8 mouse cellular contexts compared by ENCODE assay signal in genomic region chr11:104441475-104442332, GRCm38 (mm10). TPM values are rescaled to one million over a fixed set of nuclear protein-coding genes. Genes with fewer than 3 reads are reported as not detected.
A peak's percentile ranks its signal among the peaks of the same experiment; 100 is the strongest.
DNase-seq lines count a peak whose midpoint lies in the region; ATAC-seq and TF ChIP-seq lines count a peak whose summit lies in the region.

No protein-coding gene starts in this region.

- peak overlapping the region; percentile 98 for H3K9ac ChIP-seq in lung, embryonic 16.5 days (ENCODE audit: low read length)

- DNase-seq in G1E (ENCODE audit: low spot score), result peak; percentile 66
- peak; percentile 81 for DNase-seq in cerebellum, adult 9-10 months
- peak; percentile 82 for DNase-seq in hindbrain, embryonic 10.5 days (ENCODE audit: low spot score)
- DNase-seq in layer of hippocampus, adult 9-11 months, result peak; percentile 76
- peak; percentile 60 for DNase-seq in ovary, postnatal 10 days (ENCODE audit: low spot score)
- DNase-seq in thymus, postnatal 0 days (ENCODE audit: low spot score), result peak; percentile 64

- WGBS in hindbrain, embryonic 10.5 days, result under 1% methylated on average over 82 of the region's 92 CpGs
- WGBS in lung, embryonic 16.5 days, result under 1% methylated on average over 47 of the region's 92 CpGs

- TF ChIP-seq CTCF in G1E (IDR thresholded peaks at IDR 0.05; ENCODE audit: low read depth, low read length), result no peak

- H3K4me3 ChIP-seq in G1E (ENCODE audit: low read depth, low read length), result peak overlapping the region; percentile 95
- peak overlapping the region; percentile 88 for H3K4me3 ChIP-seq in hindbrain, embryonic 10.5 days
- H3K4me3 ChIP-seq in lung, embryonic 16.5 days (ENCODE audit: low read length), result peak overlapping the region; percentile 90

- H3K4me2 ChIP-seq in lung, embryonic 16.5 days (ENCODE audit: low read depth, low read length), result peak overlapping the region; percentile 62

- peaks cover 34% of the 10 kb centered on the region for H3K4me1 ChIP-seq in G1E (ENCODE audit: insufficient read depth, low read depth, low read length)
- H3K4me1 ChIP-seq in hindbrain, embryonic 10.5 days (replicated peaks), result peaks cover 34% of the 10 kb centered on the region
- H3K4me1 ChIP-seq in lung, embryonic 16.5 days (replicated peaks; ENCODE audit: control insufficient read depth, insufficient read depth, low read length), result peaks cover 7% of the 10 kb centered on the region; the same call in 1 of the 2 replicates

- H3K27me3 ChIP-seq in G1E (ENCODE audit: insufficient read depth, low read length), result no peaks in the 10 kb centered on the region
- H3K27me3 ChIP-seq in hindbrain, embryonic 10.5 days (ENCODE audit: insufficient read depth, poor library complexity, severe bottlenecking), result no peaks in the 10 kb centered on the region
- no peaks in the 10 kb centered on the region for H3K27me3 ChIP-seq in lung, embryonic 16.5 days (ENCODE audit: control insufficient read depth, insufficient read depth, low read depth, low read length)

- peaks cover 10% of the 10 kb centered on the region for H3K36me3 ChIP-seq in G1E (replicated peaks)
- H3K36me3 ChIP-seq in hindbrain, embryonic 10.5 days, result peaks cover under 1% of the 10 kb centered on the region; the same call in 1 of the 2 replicates
- H3K36me3 ChIP-seq in lung, embryonic 16.5 days (ENCODE audit: control insufficient read depth, insufficient read depth, low read length), result no peaks in the 10 kb centered on the region

- H3K9me3 ChIP-seq in G1E (replicated peaks), result no peaks in the 10 kb centered on the region
- no peaks in the 10 kb centered on the region for H3K9me3 ChIP-seq in hindbrain, embryonic 10.5 days
- H3K9me3 ChIP-seq in lung, embryonic 16.5 days (ENCODE audit: control insufficient read depth, low read length), result no peaks in the 10 kb centered on the region

- H3K27ac ChIP-seq in hindbrain, embryonic 10.5 days, result peak overlapping the region; percentile 100
- peak overlapping the region; percentile 100 for H3K27ac ChIP-seq in lung, embryonic 16.5 days (ENCODE audit: low read length)

- 0 out of 2 replicates have a peak, but pooled peaks have one; percentile 61 for ATAC-seq in G1E (ENCODE audit: extremely low read depth, insufficient number of reproducible peaks, low FRiP score, poor library complexity, severe bottlenecking)
- ATAC-seq in frontal cortex, adult (ENCODE audit: low TSS enrichment), result peak; percentile 28; the same call in 1 of the 2 replicates
- ATAC-seq in lung, embryonic 16.5 days (ENCODE audit: low read depth), result peak; percentile 73

RNA-seq across cellular contexts. Expression of gene Kansl1, which starts 27.0 kb away (rescaled TPM):
- total RNA-seq in G1E (2014; fragmentation: Nextera tagmentation) (95.3 and 100 TPM in 2 replicates), G1E (2017) (31.0 and 31.7 TPM in 2 replicates)
- polyA plus RNA-seq in G1E (2012), result 143 and 170 TPM in 2 replicates
- 28.9 TPM in 2 replicates for polyA plus RNA-seq in hindbrain, embryonic 10.5 days (2016; fragmentation: Nextera tagmentation; extraction: Ambion mirVana)
- 21.6 and 21.9 TPM in 2 replicates for polyA plus RNA-seq in lung, embryonic 16.5 days (2015; fragmentation: Nextera tagmentation; extraction: Ambion mirVana)
- polyA plus RNA-seq in thymus, postnatal 0 days (2015; fragmentation: Nextera tagmentation; extraction: Ambion mirVana), result 17.5 and 18.3 TPM in 2 replicates

Comparison
In these comparisons a context has a peak if more than half of its experiments do, and no peak if none do; other contexts are left out.
1. Peak in every context shown above with its lines: DNase-seq, ATAC-seq, H3K4me3 ChIP-seq and H3K27ac ChIP-seq.